Mouse (Mus musculus): Measurements from ENCODE around the gene Pheta2.
A peak's percentile ranks its signal among the peaks of the same experiment; 100 is the strongest.
"Not testable (repeated sequence)": the region's sequence is repeated elsewhere in the genome, so short reads cannot be mapped to it uniquely, and the experiment has no call there.

Pheta2 gene

GRCm38 (mm10) chr15:82343368-82344287 lies 4.9 kb downstream of the Pheta2 start:
- DNase-seq, result peak in 1 of 2 experiments; percentile 29

DNA sequence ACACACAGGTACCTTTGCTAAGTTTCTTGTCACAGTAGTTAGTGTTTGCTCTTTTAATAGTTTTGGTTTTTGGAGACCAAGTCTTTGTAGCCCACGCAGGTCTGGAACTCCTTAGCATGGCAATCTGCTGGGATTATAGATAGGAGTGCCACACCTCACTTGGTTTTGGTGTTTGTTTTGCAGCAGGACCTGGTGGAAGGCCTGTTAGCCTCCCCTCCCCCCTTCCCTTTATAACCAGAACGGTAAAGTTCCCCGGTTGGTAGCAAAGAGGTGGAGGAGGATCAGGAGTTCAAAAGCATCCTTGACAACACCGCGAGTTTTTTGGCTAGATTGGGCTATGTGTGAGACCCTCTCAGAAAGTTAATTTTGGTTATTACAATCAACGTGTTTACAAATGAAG lies 6.2 kb downstream of the Pheta2 start:
- DNase-seq, result no peak

DNA sequence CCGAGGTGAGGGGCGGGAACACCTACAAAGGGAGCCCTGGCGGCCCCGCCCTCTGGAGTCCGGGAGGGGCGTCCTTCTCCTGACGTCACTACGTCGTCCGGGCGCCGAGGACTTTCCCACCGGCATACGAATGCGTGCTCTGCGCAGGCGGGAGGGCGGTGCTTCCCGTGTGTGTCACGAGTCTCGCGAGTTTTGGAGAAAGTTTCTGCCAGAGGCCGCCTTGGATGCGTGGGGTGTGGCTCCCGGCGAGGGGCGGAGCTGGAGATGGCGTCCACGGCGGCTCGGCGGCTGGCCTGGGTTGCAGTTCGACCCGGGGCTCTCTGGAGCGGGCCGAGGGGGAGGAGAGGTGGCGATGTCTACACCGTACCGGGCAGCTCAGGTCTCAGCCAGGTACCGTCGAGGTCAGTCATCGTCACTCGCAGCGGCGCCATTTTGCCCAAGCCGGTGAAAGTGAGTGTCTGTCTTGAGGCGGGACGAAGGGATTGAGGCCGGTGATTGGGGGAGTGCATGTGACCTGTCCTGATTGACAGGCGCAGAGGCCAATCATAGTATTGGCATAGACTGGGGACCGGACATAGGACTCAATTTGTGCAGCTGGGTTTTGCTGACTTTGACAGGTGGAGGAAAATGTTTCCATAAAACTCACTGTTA lies 7.2 kb downstream of the Pheta2 start:
- DNase-seq, result peak; percentile 98 to 99

DNA sequence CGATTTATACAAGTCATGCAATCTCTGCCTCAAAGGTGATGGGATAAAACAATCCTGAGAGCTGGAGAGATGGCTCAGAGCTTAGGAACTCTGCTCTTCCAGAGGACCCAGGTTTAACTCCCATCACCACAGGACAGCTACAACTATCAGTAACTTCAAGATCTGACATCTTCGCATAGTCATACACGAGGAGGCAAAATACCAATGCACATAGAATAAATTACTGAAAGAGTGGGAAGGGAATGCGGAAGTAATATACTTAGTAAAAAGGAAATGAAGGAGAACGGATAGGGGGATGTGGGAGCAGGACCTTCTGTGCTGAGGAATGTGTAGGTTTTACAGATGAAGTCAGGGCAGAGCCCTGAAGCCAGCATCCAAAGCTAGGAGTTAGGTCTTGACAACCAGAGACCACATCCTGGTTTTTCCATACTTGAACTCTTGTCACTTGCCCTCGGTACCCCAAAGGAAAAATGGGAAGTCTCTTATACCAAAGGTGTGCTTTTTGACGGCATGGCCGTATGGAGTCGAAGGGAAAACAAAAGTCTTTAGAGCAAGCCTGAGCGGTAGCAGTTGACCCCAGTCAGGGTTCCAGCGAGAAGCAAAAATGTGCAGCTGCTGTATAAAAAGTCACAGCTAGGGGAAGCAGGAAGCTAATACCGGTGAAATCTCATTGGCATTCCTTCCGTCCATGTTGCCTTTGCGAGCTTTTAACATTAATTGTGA lies 8.0 kb downstream of the Pheta2 start:
- DNase-seq, result no peak

- DNase-seq, result no peak
Measured at GRCm38 (mm10) chr15:82347303-82347676, 8.5 kb downstream of the Pheta2 start.

- no peak for DNase-seq
Measured at GRCm38 (mm10) chr15:82347852-82348251, 9.1 kb downstream of the Pheta2 start.

GRCm38 (mm10) chr15:82348258-82348998 lies 9.7 kb downstream of the Pheta2 start:
- no peak for DNase-seq

DNA sequence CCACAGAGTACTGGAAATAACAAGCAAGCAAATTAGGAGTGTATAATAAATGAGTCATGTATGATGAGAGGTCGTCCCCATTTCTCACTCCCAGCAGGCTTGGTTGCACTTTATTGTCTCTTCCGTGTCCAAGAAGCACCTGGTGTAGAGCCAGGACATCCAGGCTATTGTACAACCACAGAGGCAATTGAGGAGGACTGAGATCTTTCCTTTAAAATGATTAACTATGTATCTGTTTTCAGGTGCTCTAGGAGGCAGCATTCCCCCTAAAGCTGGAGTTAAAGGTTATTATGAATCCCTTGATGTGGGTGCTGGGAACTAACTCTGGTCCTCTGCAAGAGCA lies 10.2 kb downstream of the Pheta2 start:
- no peak for DNase-seq

DNA sequence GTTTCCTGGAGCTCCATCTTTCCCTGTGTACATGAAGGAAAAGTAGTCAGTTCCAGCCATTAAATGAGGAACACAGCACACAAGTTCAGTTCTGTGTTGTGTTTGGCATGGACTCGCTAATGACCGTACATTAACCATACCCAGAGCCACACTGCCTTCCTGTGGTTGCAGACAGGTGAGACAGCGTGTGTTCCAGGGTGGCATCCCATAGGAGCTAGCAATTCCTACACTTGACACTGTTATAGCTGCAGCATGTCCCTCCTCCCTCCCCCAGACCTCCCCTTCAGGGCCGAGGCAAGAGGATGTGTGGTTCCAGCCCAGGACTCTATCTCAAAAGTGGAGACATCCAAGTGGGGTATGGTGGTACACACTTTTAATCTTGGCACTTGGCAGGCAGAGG lies 11.6 kb downstream of the Pheta2 start:
- DNase-seq, result no peak

- no peak for DNase-seq
Measured at GRCm38 (mm10) chr15:82351480-82351879, 12.7 kb downstream of the Pheta2 start.

DNA sequence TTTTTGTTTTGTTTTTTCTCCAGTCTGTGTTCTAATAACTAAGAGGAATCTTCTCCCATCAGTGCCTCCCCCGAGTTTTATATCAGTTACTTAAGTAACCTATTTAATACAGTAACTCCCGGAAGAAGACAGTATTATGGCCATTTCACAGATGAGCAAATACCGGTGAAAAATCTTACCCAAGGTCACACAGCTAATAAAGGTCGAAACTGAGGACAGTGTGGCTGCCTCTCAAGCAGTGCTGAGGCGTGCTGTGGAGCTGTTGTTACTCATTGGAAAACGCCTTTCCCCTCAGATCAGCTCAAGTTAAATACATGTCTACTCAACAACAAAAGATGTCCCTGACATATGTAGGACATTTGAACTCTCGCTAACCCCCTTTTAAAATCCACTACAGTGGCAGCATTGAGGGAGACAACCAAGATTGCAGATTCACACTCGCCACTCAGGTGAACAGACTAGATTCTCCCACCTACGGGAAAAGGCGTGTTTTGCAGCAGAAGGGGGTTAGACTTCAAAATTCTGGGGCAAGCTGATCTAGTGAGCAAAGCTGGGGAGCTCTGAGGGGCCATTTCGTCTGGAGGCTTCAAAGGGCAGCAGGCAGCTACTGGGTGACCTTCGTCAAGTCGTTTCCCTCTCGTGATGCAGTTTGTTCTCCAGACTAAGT lies 14.5 kb downstream of the Pheta2 start:
- DNase-seq, result no peak

DNA sequence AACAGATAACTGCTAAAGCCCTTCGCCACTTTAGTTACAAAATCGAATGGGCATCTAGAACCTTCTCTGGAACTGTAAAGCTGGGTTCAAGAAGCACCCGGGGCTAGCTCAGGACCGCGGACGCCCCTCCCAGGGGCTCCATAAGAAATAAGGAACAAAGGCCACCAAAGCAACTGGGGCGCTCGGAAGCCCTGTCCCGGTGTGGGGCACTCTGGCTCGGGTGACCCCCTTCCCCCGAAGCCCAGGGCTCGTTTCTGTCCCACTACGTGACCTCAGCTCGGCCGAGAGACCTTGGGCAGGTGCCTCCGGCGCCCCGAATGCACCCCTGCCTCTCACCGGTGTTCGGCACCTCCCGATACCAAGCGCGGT lies 15.0 kb downstream of the Pheta2 start:
- DNase-seq, result no peak

DNA sequence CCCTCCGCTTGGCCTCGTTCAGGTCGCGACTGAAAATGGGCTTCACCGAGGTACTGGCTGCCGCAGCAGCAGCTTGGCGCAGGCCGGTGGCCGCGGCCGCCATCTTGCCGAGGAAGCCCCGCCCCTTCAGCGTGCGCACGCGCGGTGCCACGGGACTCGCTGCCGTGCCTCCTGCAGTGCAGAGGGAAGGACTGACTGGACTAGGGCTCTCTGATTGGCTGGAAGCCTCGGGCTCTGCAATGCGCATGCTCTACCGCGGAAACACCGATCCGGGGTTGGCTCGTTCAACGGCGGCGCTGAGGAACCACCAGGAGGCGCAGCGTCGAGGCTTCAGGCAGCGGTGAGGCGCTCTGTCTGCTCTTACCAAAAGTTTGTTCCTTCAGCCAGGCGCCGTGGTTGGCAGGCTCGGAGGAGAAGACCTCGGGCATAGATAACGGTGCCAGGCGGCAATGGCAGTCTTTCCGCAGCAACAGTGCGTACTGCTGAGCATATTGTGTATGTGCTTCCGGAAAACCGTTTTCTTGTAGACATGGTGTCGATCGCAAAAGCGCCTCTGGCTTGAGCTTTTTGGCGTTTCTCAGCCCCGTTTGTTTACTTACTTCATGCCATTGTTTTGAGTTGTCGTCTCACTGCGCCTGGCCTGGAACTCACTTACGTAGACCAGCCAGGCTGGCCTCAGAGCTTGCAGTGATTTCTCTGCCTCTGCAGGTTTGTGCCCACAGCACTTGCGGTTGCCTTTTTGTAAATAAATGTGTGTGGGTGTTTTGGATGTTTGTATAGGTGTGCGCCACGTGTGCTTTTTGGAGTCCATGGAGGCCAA lies 15.6 kb downstream of the Pheta2 start, which contains the start of gene Ndufa6:
Ndufa6 (minus strand) TSS at position 197 of the 820 bp plus-strand sequence.
- peak; percentile 98 for DNase-seq

- DNase-seq, result peak in 1 of 2 experiments; percentile 17
Measured at GRCm38 (mm10) chr15:82358431-82359260, 19.9 kb downstream of the Pheta2 start.

DNA sequence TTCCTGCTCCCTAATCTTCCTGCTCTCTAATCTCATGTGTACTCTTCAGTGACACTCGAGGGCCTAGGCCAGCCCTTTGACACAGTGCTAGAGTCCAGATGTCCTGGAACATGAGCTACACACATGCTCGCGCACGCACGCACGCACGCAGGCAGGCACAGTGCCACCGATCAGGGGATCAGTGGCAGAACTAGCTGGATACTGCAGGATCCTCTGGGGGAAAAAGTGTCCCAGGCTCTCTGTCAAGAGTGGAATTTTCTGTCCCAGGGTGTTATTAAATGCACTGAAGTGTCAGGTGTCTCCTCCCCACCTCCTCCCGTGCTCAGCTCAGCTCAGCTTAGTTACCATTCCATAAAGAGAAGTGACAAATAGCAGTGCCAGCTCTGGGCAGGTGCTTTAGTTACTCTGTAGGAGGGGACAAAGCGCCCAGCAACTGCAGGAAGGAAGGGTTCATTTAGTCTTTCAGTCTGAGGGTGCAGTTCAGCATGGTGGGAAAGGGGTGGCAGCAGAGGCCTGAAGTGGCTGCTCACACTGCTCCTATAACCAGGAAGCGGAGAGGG lies 22.8 kb downstream of the Pheta2 start:
- DNase-seq, result peak in 1 of 2 experiments; percentile 44

- no peak for DNase-seq
Measured at GRCm38 (mm10) chr15:82362234-82362633, 23.5 kb downstream of the Pheta2 start.

- DNase-seq, result not testable (repeated sequence)
Measured at GRCm38 (mm10) chr15:82363801-82364200, 25.1 kb downstream of the Pheta2 start.

GRCm38 (mm10) chr15:82364561-82364960 lies 25.8 kb downstream of the Pheta2 start:
- peak in 1 of 2 experiments; percentile 5 for DNase-seq

GRCm38 (mm10) chr15:82368146-82368545 lies 29.4 kb downstream of the Pheta2 start:
- no peak for DNase-seq

GRCm38 (mm10) chr15:82368851-82369250 lies 30.1 kb downstream of the Pheta2 start:
- DNase-seq, result no peak

Data from lung, postnatal 4 days (tissue).